Mouse (Mus musculus) heart, postnatal 4 days (tissue): Measurements from ENCODE around the gene Olfr139. TPM values are rescaled to one million over a fixed set of nuclear protein-coding genes. Genes with fewer than 3 reads are reported as not detected.

Experiments used
- DNase-seq: peaks from one replicate; pipeline ENCODE4 v3.0.0; 2021
- total RNA-seq, 2 experiments: library from RNA; stranded (reverse); gene quantifications; 2 replicates each; pipeline ENCODE4 v1.2.3; 2021

The Olfr139 gene
- not detected for total RNA-seq

- DNase-seq, result no peak
Measured at GRCm38 (mm10) chr11:74056451-74056850, at the start of gene Olfr139, which contains the start of gene Olfr399. Gene Olfr139, minus strand, starts transcription at chr11:74056551. Gene Olfr399, minus strand, starts transcription at chr11:74056615.

GRCm38 (mm10) chr11:74105066-74105465, 48.7 kb upstream of the Olfr139 start:
- no peak for DNase-seq

GRCm38 (mm10) chr11:74101507-74101906, 45.2 kb upstream of the Olfr139 start:
- DNase-seq, result no peak

GRCm38 (mm10) chr11:74100724-74101123, 44.4 kb upstream of the Olfr139 start:
- no peak for DNase-seq

GRCm38 (mm10) chr11:74069655-74070054, 13.3 kb upstream of the Olfr139 start, which contains the start of gene Zfp616:
Gene Zfp616, plus strand, starts transcription at chr11:74069955.
- DNase-seq, result no peak

GRCm38 (mm10) chr11:74051347-74051746, 5.0 kb downstream of the Olfr139 start:
- no peak for DNase-seq

Other genes with a start within 250 kb of the Olfr139 start
- gene Olfr392, start 239.5 kb downstream of the Olfr139 start, total RNA-seq, result not detected
- not detected for gene Olfr393, start 205.1 kb downstream of the Olfr139 start, total RNA-seq
- gene Olfr394, start 165.8 kb downstream of the Olfr139 start, total RNA-seq, result not detected
- gene Olfr395, start 147.3 kb downstream of the Olfr139 start, total RNA-seq, result not detected
- not detected for gene Olfr23, start 119.9 kb downstream of the Olfr139 start, total RNA-seq
- not detected for gene Olfr397, start 95.7 kb downstream of the Olfr139 start, total RNA-seq
- gene Olfr398, start 66.1 kb downstream of the Olfr139 start, total RNA-seq, result not detected
- gene Olfr399, start 64 bp upstream of the Olfr139 start, total RNA-seq, result not detected
- not detected for gene Zfp616, start 13.4 kb upstream of the Olfr139 start, total RNA-seq
- gene Olfr401, start 57.2 kb upstream of the Olfr139 start, total RNA-seq, result not detected
- not detected for gene Olfr402, start 97.0 kb upstream of the Olfr139 start, total RNA-seq
- gene Olfr403, start 129.7 kb upstream of the Olfr139 start, total RNA-seq, result not detected
- not detected for gene Olfr43, start 154.8 kb upstream of the Olfr139 start, total RNA-seq
- not detected for gene Olfr406, start 203.3 kb upstream of the Olfr139 start, total RNA-seq
- not detected for gene Olfr59, start 227.2 kb upstream of the Olfr139 start, total RNA-seq